Mouse (Mus musculus) T-cell, adult 2 months (primary cell): ENCODE data around the gene Sgpl1.

ENCODE experiments used
- DNase-seq: peaks from one replicate; pipeline ENCODE4 v3.0.0; 2022; ENCODE audit warnings: low spot score

The Sgpl1 gene

GRCm38 (mm10) chr10:61086502-61086901, 61.0 kb downstream of the Sgpl1 start:
- no peak for DNase-seq

GRCm38 (mm10) chr10:61085364-61085763, 62.1 kb downstream of the Sgpl1 start:
- DNase-seq: no peak

- no peak for DNase-seq
These were observed 66.6 kb downstream of the Sgpl1 start for GRCm38 (mm10) chr10:61080931-61081255.

GRCm38 (mm10) chr10:61080227-61080930, 67.1 kb downstream of the Sgpl1 start:
- DNase-seq: peak; percentile 46

GRCm38 (mm10) chr10:61075607-61076006, 71.9 kb downstream of the Sgpl1 start:
- no peak for DNase-seq

GRCm38 (mm10) chr10:61074643-61075042, 72.9 kb downstream of the Sgpl1 start:
- DNase-seq: no peak

- peak; percentile 24 for DNase-seq
These were observed 75.2 kb downstream of the Sgpl1 start for GRCm38 (mm10) chr10:61072324-61072723.

GRCm38 (mm10) chr10:61069248-61069647, 78.3 kb downstream of the Sgpl1 start:
- DNase-seq: no peak

GRCm38 (mm10) chr10:61068436-61069192, 78.9 kb downstream of the Sgpl1 start:
- DNase-seq: peak; percentile 28

- DNase-seq: no peak
These were observed 82.1 kb downstream of the Sgpl1 start for GRCm38 (mm10) chr10:61065287-61066005.

GRCm38 (mm10) chr10:61064635-61065034, 82.9 kb downstream of the Sgpl1 start:
- DNase-seq: no peak

GRCm38 (mm10) chr10:61063271-61063864, 84.1 kb downstream of the Sgpl1 start:
- no peak for DNase-seq

GRCm38 (mm10) chr10:61059543-61060110, 87.9 kb downstream of the Sgpl1 start:
- DNase-seq: no peak

- DNase-seq: no peak
These were observed 88.4 kb downstream of the Sgpl1 start for GRCm38 (mm10) chr10:61059101-61059500.

GRCm38 (mm10) chr10:61056661-61057060, 90.8 kb downstream of the Sgpl1 start:
- DNase-seq: no peak

GRCm38 (mm10) chr10:61051993-61052613, 95.4 kb downstream of the Sgpl1 start:
- peak; percentile 17 for DNase-seq
